Mouse (Mus musculus) thymus, adult 2 months (tissue): ENCODE measurements around the gene Sdk2. TPM values are rescaled to one million over a fixed set of nuclear protein-coding genes. Genes with fewer than 3 reads are reported as not detected.

Experiments
- DNase-seq: peaks from one replicate; pipeline ENCODE4 v3.0.0; 2021
- H3K27ac ChIP-seq: fragments of 200-500 bp; 2 replicates; pipeline ENCODE4 v1.5.1; 2012; ENCODE audit warnings: low read length, control low read depth; ENCODE audit not compliant: control insufficient read depth, insufficient read depth
- H3K27me3 ChIP-seq: fragments of 200-500 bp; 2 replicates; pipeline ENCODE4 v1.6.1; 2012; ENCODE audit warnings: mild to moderate bottlenecking, low read length, moderate library complexity, mixed read lengths; ENCODE audit not compliant: control insufficient read depth, insufficient read depth
- H3K36me3 ChIP-seq: fragments of 200-500 bp; 2 replicates; pipeline ENCODE4 v1.6.1; 2012; ENCODE audit warnings: mild to moderate bottlenecking, low read length, moderate library complexity; ENCODE audit not compliant: control insufficient read depth, insufficient read depth
- H3K4me1 ChIP-seq: fragments of 200-500 bp; replicated peaks from 2 replicates; pipeline ENCODE4 v1.6.1; 2012; ENCODE audit warnings: low read length; ENCODE audit not compliant: control insufficient read depth, insufficient read depth
- H3K4me3 ChIP-seq: fragments of 200-500 bp; 2 replicates; pipeline ENCODE4 v1.5.1; 2012; ENCODE audit warnings: mild to moderate bottlenecking, low read length, control low read depth, moderate library complexity; ENCODE audit not compliant: control insufficient read depth, insufficient read depth
- CTCF ChIP-seq: fragments of 200-500 bp; IDR thresholded peaks from 2 replicates; pipeline ENCODE4 v1.5.1; 2012; ENCODE audit warnings: mild to moderate bottlenecking, control low read depth, low read length, moderate library complexity, borderline replicate concordance; ENCODE audit not compliant: control insufficient read depth, poor library complexity, insufficient read depth; ENCODE audit errors: extremely low read depth
- POLR2A ChIP-seq: fragments of 200-500 bp; IDR thresholded peaks from 2 replicates; pipeline ENCODE4 v1.6.1; 2012; ENCODE audit warnings: mild to moderate bottlenecking, low read length, control low read depth, moderate library complexity; ENCODE audit not compliant: control insufficient read depth, poor library complexity, insufficient read depth; ENCODE audit errors: extremely low read depth
- WGBS: fragments of 180-500 bp; shearing (Covaris S2); methylation state at CpG from one replicate; pipeline ENCODE4 v1.1.7; 2018; 5-methylcytosine and 5-hydroxymethylcytosine counted together
- polyA plus RNA-seq: library from polyadenylated mRNA; depleted of rRNA; stranded (reverse); fragments of >200 nt; gene quantifications from 2 replicates; pipeline ENCODE4 v1.2.3, GENCODE M21; 2012

Sdk2 gene
- polyA plus RNA-seq, 1 experiment, result 1.4 TPM

GRCm38 (mm10) chr11:113975667-113975970, 91.2 kb downstream of the Sdk2 start:
- WGBS, result 83% methylated on average over 3 of the region's 3 CpGs
- H3K4me3 ChIP-seq, result no peak overlapping the region
- H3K4me1 ChIP-seq, result no peaks in the 10 kb centered on the region
- H3K27ac ChIP-seq, result no peak overlapping the region
- DNase-seq, result no peak
- H3K36me3 ChIP-seq, result no peaks in the 10 kb centered on the region
- TF ChIP-seq POLR2A (no peak), CTCF (no peak)
- H3K27me3 ChIP-seq, result no peaks in the 10 kb centered on the region

- no peaks in the 10 kb centered on the region for H3K27me3 ChIP-seq
- H3K27ac ChIP-seq, result no peak overlapping the region
- no peaks in the 10 kb centered on the region for H3K36me3 ChIP-seq
- WGBS, result 71% methylated on average over 16 of the region's 16 CpGs
- H3K4me3 ChIP-seq, result no peak overlapping the region
- no peaks in the 10 kb centered on the region for H3K4me1 ChIP-seq
- DNase-seq, result no peak
- TF ChIP-seq POLR2A, result no peak
- no peak for TF ChIP-seq CTCF
Measured at GRCm38 (mm10) chr11:113974876-113975666, 91.8 kb downstream of the Sdk2 start.

GRCm38 (mm10) chr11:113972517-113972872, 94.4 kb downstream of the Sdk2 start:
- Histone ChIP-seq H3K27me3 (no peaks in the 10 kb centered on the region), H3K27ac (no peak overlapping the region), H3K36me3 (no peaks in the 10 kb centered on the region), H3K4me3 (no peak overlapping the region), H3K4me1 (no peaks in the 10 kb centered on the region)
- no peak for DNase-seq
- WGBS, result 64% methylated on average over 3 of the region's 3 CpGs
- TF ChIP-seq CTCF, result no peak
- no peak for TF ChIP-seq POLR2A

- WGBS, result 93% methylated on average over 19 of the region's 19 CpGs
- H3K36me3 ChIP-seq, result no peaks in the 10 kb centered on the region
- no peak for DNase-seq
- TF ChIP-seq CTCF (no peak), POLR2A (no peak)
- no peak overlapping the region for H3K4me3 ChIP-seq
- H3K27ac ChIP-seq, result no peak overlapping the region
- no peaks in the 10 kb centered on the region for H3K27me3 ChIP-seq
- H3K4me1 ChIP-seq, result no peaks in the 10 kb centered on the region
Measured at GRCm38 (mm10) chr11:113971609-113972516, 95.0 kb downstream of the Sdk2 start.

- Histone ChIP-seq H3K36me3 (no peaks in the 10 kb centered on the region), H3K27me3 (no peaks in the 10 kb centered on the region), H3K27ac (no peak overlapping the region), H3K4me3 (no peak overlapping the region), H3K4me1 (no peaks in the 10 kb centered on the region)
- DNase-seq, result no peak
- no peak for TF ChIP-seq POLR2A
- no peak for TF ChIP-seq CTCF
- WGBS, result 91% methylated on average over 2 of the region's 2 CpGs
Measured at GRCm38 (mm10) chr11:113970026-113970425, 96.8 kb downstream of the Sdk2 start.

- TF ChIP-seq CTCF (no peak), POLR2A (no peak)
- 91% methylated on average over 1 of the region's 1 CpGs for whole genome bisulfite sequencing
- Histone ChIP-seq H3K27ac (no peak overlapping the region), H3K4me3 (no peak overlapping the region), H3K4me1 (no peaks in the 10 kb centered on the region), H3K36me3 (no peaks in the 10 kb centered on the region), H3K27me3 (no peaks in the 10 kb centered on the region)
- no peak for DNase-seq
Measured at GRCm38 (mm10) chr11:113965214-113965613, 101.6 kb downstream of the Sdk2 start.
